Mouse (Mus musculus): Measurements from ENCODE around the gene Col25a1. TPM values are rescaled to one million over a fixed set of nuclear protein-coding genes. Genes with fewer than 3 reads are reported as not detected.

The Col25a1 gene
- polyA plus RNA-seq, 1 experiment from 2014 or later, result 4.7 TPM

DNA sequence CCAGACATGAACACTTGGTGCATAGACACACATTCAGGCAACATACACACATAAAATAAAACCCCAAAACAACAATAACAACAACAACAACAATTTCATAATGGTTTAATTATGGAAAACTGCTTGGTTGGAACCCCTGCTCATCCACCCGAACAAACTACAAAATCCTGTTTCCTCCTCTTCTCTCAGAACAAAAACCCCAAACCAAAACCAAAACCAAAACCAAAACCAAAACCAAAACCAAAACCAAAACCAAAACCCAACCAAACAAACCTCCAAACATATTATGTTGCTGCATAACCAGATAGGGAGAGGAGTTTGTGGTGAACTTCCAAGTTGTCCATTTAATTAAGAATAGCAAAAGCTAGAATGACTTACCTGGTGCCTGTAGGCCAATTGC lies 17.9 kb downstream of the Col25a1 start:
- no peak for DNase-seq (ENCODE audit: low spot score)
- no peak overlapping the region for H3K27ac ChIP-seq (ENCODE audit: low read depth)
- no peaks in the 10 kb centered on the region for H3K27me3 ChIP-seq (replicated peaks; ENCODE audit: control insufficient read depth, insufficient read depth, low read length)
- no peaks in the 10 kb centered on the region for H3K4me1 ChIP-seq (replicated peaks; ENCODE audit: control insufficient read depth, insufficient read depth, low read length)
- no peak overlapping the region for H3K9ac ChIP-seq (ENCODE audit: low read length)
- no peaks in the 10 kb centered on the region for H3K9me3 ChIP-seq (ENCODE audit: control insufficient read depth, low read length)
- no peaks in the 10 kb centered on the region for H3K36me3 ChIP-seq (ENCODE audit: control insufficient read depth, insufficient read depth, low read length)
- ATAC-seq (replicated peaks; ENCODE audit: low FRiP score, low TSS enrichment, low read depth), result no peak
- 88% methylated on average over 1 of the region's 1 CpGs for WGBS
- H3K4me2 ChIP-seq (ENCODE audit: low read length), result no peak overlapping the region
- no peak overlapping the region for H3K4me3 ChIP-seq (ENCODE audit: low read depth, low read length)

DNA sequence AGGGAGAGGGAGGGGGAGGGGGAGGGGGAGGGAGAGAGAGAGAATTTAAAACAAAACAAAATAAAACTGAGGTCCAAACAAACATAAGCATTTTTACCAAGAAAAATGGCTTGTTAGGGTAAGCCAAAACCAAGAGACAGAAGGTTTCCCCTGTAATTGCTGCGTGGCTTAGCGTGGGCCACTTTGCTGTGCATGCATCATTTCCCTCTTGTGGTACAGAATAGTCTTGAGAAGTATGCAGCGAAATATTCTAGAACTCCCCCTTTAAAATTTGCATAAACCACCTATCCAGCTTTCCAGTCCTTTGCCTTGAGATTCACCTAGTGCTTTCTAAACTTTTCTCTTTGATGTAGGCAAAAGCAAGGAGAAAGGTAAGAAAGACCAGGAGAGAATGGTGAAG lies 21.8 kb downstream of the Col25a1 start:
- H3K4me1 ChIP-seq (replicated peaks; ENCODE audit: control insufficient read depth, insufficient read depth, low read length), result no peaks in the 10 kb centered on the region
- no peak for ATAC-seq (replicated peaks; ENCODE audit: low FRiP score, low TSS enrichment, low read depth)
- DNase-seq (ENCODE audit: low spot score), result no peak
- H3K9me3 ChIP-seq (ENCODE audit: control insufficient read depth, low read length), result no peaks in the 10 kb centered on the region
- H3K27me3 ChIP-seq (replicated peaks; ENCODE audit: control insufficient read depth, insufficient read depth, low read length), result no peaks in the 10 kb centered on the region
- 81% methylated on average over 3 of the region's 3 CpGs for WGBS
- no peak overlapping the region for H3K9ac ChIP-seq (ENCODE audit: low read length)
- H3K4me3 ChIP-seq (ENCODE audit: low read depth, low read length), result no peak overlapping the region
- no peak overlapping the region for H3K4me2 ChIP-seq (ENCODE audit: low read length)
- H3K36me3 ChIP-seq (ENCODE audit: control insufficient read depth, insufficient read depth, low read length), result no peaks in the 10 kb centered on the region
- no peak overlapping the region for H3K27ac ChIP-seq (ENCODE audit: low read depth)

DNA sequence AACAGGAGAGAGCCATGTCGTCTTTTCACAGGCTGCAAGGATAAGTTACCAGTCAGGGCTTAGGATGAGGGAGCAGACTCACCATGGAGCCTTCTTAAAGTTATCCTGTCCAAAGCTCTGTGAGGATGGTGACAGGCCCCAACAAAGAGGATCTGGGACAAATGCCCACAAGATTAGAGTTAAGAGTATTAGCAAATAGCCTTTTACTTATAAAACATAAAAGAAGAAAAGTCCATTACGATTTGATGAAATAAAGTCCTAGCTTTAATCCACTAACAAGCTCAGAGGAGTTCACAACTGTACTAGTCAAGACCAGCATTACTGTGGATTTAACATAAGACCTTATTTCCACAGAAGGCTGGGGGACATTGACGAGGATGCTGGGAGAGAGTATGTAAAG lies 26.2 kb downstream of the Col25a1 start:
- 69% methylated on average over 3 of the region's 3 CpGs for WGBS

GRCm38 (mm10) chr3:130159906-130160305 lies 28.6 kb downstream of the Col25a1 start:
- Histone ChIP-seq H3K36me3 (ENCODE audit: control insufficient read depth, insufficient read depth, low read length) (no peaks in the 10 kb centered on the region), H3K4me2 (ENCODE audit: low read length) (no peak overlapping the region), H3K9ac (ENCODE audit: low read length) (no peak overlapping the region), H3K9me3 (ENCODE audit: control insufficient read depth, low read length) (no peaks in the 10 kb centered on the region), H3K27me3 (replicated peaks; ENCODE audit: control insufficient read depth, insufficient read depth, low read length) (no peaks in the 10 kb centered on the region), H3K4me3 (ENCODE audit: low read depth, low read length) (no peak overlapping the region), H3K4me1 (replicated peaks; ENCODE audit: control insufficient read depth, insufficient read depth, low read length) (no peaks in the 10 kb centered on the region), H3K27ac (ENCODE audit: low read depth) (no peak overlapping the region)
- ATAC-seq (replicated peaks; ENCODE audit: low FRiP score, low TSS enrichment, low read depth), result no peak
- no peak for DNase-seq (ENCODE audit: low spot score)
- WGBS, result 69% methylated on average over 4 of the region's 4 CpGs

More for the DNA sequence above, 26.2 kb downstream of the Col25a1 start:
- no peaks in the 10 kb centered on the region for H3K27me3 ChIP-seq (replicated peaks; ENCODE audit: control insufficient read depth, insufficient read depth, low read length)
- H3K27ac ChIP-seq (ENCODE audit: low read depth), result no peak overlapping the region
- no peak overlapping the region for H3K9ac ChIP-seq (ENCODE audit: low read length)
- H3K4me2 ChIP-seq (ENCODE audit: low read length), result no peak overlapping the region
- DNase-seq (ENCODE audit: low spot score), result no peak
- no peaks in the 10 kb centered on the region for H3K36me3 ChIP-seq (ENCODE audit: control insufficient read depth, insufficient read depth, low read length)
- no peaks in the 10 kb centered on the region for H3K4me1 ChIP-seq (replicated peaks; ENCODE audit: control insufficient read depth, insufficient read depth, low read length)
- no peak for ATAC-seq (replicated peaks; ENCODE audit: low FRiP score, low TSS enrichment, low read depth)
- H3K9me3 ChIP-seq (ENCODE audit: control insufficient read depth, low read length), result no peaks in the 10 kb centered on the region
- no peak overlapping the region for H3K4me3 ChIP-seq (ENCODE audit: low read depth, low read length)

GRCm38 (mm10) chr3:130160902-130161301 lies 29.6 kb downstream of the Col25a1 start:
- Histone ChIP-seq H3K27ac (ENCODE audit: low read depth) (no peak overlapping the region), H3K4me2 (ENCODE audit: low read length) (no peak overlapping the region), H3K9ac (ENCODE audit: low read length) (no peak overlapping the region), H3K9me3 (ENCODE audit: control insufficient read depth, low read length) (no peaks in the 10 kb centered on the region), H3K4me3 (ENCODE audit: low read depth, low read length) (no peak overlapping the region), H3K4me1 (replicated peaks; ENCODE audit: control insufficient read depth, insufficient read depth, low read length) (no peaks in the 10 kb centered on the region), H3K36me3 (ENCODE audit: control insufficient read depth, insufficient read depth, low read length) (no peaks in the 10 kb centered on the region), H3K27me3 (replicated peaks; ENCODE audit: control insufficient read depth, insufficient read depth, low read length) (no peaks in the 10 kb centered on the region)
- ATAC-seq (replicated peaks; ENCODE audit: low FRiP score, low TSS enrichment, low read depth) (no peak), DNase-seq (ENCODE audit: low spot score) (no peak)
- WGBS, result 69% methylated on average over 4 of the region's 4 CpGs

- WGBS, result 64% methylated on average over 13 of the region's 13 CpGs
Measured at GRCm38 (mm10) chr3:130161323-130161917, 30.1 kb downstream of the Col25a1 start.

GRCm38 (mm10) chr3:130166875-130167274 lies 35.6 kb downstream of the Col25a1 start:
- Histone ChIP-seq H3K27ac (ENCODE audit: low read depth) (no peak overlapping the region), H3K9ac (ENCODE audit: low read length) (no peak overlapping the region), H3K4me3 (ENCODE audit: low read depth, low read length) (no peak overlapping the region), H3K36me3 (ENCODE audit: control insufficient read depth, insufficient read depth, low read length) (no peaks in the 10 kb centered on the region), H3K27me3 (replicated peaks; ENCODE audit: control insufficient read depth, insufficient read depth, low read length) (no peaks in the 10 kb centered on the region), H3K4me2 (ENCODE audit: low read length) (no peak overlapping the region), H3K4me1 (replicated peaks; ENCODE audit: control insufficient read depth, insufficient read depth, low read length) (no peaks in the 10 kb centered on the region), H3K9me3 (ENCODE audit: control insufficient read depth, low read length) (0 out of 2 replicates have a peak, but pooled peaks cover 3% of the 10 kb centered on the region)
- WGBS, result 76% methylated on average over 4 of the region's 4 CpGs
- no peak for DNase-seq (ENCODE audit: low spot score)
- ATAC-seq (replicated peaks; ENCODE audit: low FRiP score, low TSS enrichment, low read depth), result no peak

More at GRCm38 (mm10) chr3:130161323-130161917, 30.1 kb downstream of the Col25a1 start:
- no peaks in the 10 kb centered on the region for H3K9me3 ChIP-seq (ENCODE audit: control insufficient read depth, low read length)
- DNase-seq (ENCODE audit: low spot score) (no peak), ATAC-seq (replicated peaks; ENCODE audit: low FRiP score, low TSS enrichment, low read depth) (no peak)
- no peaks in the 10 kb centered on the region for H3K36me3 ChIP-seq (ENCODE audit: control insufficient read depth, insufficient read depth, low read length)
- no peaks in the 10 kb centered on the region for H3K27me3 ChIP-seq (replicated peaks; ENCODE audit: control insufficient read depth, insufficient read depth, low read length)
- H3K27ac ChIP-seq (ENCODE audit: low read depth), result no peak overlapping the region
- H3K4me1 ChIP-seq (replicated peaks; ENCODE audit: control insufficient read depth, insufficient read depth, low read length), result no peaks in the 10 kb centered on the region
- no peak overlapping the region for H3K9ac ChIP-seq (ENCODE audit: low read length)
- no peak overlapping the region for H3K4me2 ChIP-seq (ENCODE audit: low read length)
- H3K4me3 ChIP-seq (ENCODE audit: low read depth, low read length), result no peak overlapping the region

- Histone ChIP-seq H3K9me3 (ENCODE audit: control insufficient read depth, low read length) (0 out of 2 replicates have a peak, but pooled peaks cover 3% of the 10 kb centered on the region), H3K36me3 (ENCODE audit: control insufficient read depth, insufficient read depth, low read length) (no peaks in the 10 kb centered on the region), H3K4me1 (replicated peaks; ENCODE audit: control insufficient read depth, insufficient read depth, low read length) (no peaks in the 10 kb centered on the region), H3K9ac (ENCODE audit: low read length) (no peak overlapping the region), H3K4me2 (ENCODE audit: low read length) (no peak overlapping the region), H3K27ac (ENCODE audit: low read depth) (no peak overlapping the region), H3K27me3 (replicated peaks; ENCODE audit: control insufficient read depth, insufficient read depth, low read length) (no peaks in the 10 kb centered on the region), H3K4me3 (ENCODE audit: low read depth, low read length) (no peak overlapping the region)
- no peak for DNase-seq (ENCODE audit: low spot score)
- 71% methylated on average over 17 of the region's 17 CpGs for WGBS
- ATAC-seq (replicated peaks; ENCODE audit: low FRiP score, low TSS enrichment, low read depth), result no peak
Measured at GRCm38 (mm10) chr3:130172764-130173163, 41.5 kb downstream of the Col25a1 start.
